Mouse (Mus musculus): Measurements from ENCODE around the gene Slc44a2. TPM values are rescaled to one million over a fixed set of nuclear protein-coding genes. Genes with fewer than 3 reads are reported as not detected.

The Slc44a2 gene
- total RNA-seq, 1 experiment from 2014 or later: 46.3 TPM

DNA sequence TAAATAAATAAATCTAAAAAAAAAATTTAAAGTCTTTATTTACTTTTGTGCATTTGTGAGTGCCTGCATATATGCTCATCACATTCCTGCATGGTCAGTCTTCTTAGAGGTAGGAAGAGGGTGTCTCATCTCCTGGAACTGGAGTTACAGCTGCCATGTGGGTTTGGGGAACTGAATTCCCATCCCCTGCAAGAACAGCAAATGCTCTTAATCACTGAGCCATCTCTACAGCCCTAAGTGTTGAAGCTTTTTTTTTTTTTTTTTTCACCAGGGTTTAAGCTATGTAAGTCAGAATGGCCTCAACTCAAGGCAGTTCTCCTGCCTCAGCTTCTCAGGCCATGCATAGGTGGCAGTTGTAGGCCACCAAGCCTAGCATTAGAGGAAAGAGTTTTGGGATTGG is 14.2 kb downstream of the Slc44a2 start:
- no peak for DNase-seq

DNA sequence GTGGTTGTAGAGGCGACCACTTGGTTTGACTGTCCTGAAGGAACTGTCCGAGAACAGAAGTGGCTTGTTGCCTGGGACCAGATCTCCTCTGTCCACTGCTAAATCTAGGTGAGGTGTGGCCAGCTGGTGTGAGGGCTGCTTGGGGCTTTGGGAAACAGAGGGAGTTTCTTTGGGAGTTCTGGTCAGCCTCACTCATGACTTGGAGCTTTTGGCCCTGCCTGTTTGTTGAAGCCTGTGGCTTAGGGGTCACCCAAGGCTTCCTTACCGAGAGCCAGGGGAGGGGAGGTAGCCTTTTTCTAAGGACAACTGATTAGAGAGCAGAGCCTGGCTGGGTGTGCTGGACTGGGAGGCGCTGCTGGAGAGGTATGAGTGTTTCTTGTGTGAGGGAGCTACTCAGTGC is 14.9 kb downstream of the Slc44a2 start:
- DNase-seq: no peak

DNA sequence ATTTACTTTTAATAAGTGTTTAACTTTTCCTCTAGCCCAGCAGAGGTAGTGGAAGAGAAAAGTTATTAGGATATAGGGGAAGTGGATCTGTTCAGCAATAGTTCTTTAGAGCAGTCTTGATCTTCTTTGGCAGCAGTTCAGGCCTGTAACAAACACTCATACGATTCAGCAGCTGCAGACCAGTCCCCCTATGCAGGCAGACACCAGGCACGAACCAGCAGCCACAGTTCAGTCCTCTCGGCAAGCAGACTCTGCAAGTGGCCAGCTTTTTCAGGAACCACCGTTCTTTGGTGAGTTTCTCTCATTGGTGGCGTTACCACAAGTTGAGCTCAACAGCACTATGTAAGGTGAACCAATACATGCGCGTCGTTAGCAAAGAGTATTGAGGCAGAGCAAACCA is 16.0 kb downstream of the Slc44a2 start:
- no peak for DNase-seq

DNA sequence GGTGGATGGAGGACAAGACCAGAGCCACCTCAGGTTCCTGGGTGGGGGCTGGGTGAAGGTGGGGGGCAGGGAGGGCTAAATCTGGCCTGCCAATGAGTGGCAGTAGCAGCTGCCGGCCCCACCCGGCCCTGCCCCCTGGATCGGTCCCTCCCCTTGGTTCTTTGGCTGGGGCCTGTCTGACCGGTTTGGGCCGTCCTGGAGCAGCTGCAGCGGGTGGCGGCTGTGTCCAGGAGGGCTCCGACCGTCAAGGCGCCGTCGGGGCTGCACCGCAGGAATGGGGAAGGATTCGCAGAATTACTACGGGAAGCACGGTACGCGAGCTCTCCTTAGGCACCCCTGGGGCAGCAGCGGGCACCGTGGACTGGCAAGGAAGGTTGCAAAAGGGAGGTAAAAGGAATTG is 17.2 kb downstream of the Slc44a2 start:
- no peak for DNase-seq

DNA sequence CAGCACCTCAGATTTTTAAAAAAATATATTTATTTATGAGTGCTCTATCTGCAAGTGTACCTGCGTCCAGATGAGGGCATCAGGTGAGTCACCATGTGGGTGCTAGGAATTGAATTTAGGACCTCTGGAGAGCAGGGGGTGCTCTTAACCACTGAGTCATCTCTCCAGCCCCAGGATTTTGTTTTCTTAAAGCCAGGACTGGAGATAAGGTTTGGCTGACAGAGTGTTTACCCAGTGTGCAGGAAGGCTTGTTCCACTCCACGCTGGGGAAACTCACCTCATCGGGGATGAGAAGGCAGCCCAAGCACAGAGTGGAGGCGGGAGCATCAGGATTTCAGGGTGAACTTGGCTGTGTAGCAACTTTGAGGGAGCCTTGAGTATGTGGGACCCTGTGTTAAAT is 19.9 kb downstream of the Slc44a2 start:
- no peak for DNase-seq

DNA sequence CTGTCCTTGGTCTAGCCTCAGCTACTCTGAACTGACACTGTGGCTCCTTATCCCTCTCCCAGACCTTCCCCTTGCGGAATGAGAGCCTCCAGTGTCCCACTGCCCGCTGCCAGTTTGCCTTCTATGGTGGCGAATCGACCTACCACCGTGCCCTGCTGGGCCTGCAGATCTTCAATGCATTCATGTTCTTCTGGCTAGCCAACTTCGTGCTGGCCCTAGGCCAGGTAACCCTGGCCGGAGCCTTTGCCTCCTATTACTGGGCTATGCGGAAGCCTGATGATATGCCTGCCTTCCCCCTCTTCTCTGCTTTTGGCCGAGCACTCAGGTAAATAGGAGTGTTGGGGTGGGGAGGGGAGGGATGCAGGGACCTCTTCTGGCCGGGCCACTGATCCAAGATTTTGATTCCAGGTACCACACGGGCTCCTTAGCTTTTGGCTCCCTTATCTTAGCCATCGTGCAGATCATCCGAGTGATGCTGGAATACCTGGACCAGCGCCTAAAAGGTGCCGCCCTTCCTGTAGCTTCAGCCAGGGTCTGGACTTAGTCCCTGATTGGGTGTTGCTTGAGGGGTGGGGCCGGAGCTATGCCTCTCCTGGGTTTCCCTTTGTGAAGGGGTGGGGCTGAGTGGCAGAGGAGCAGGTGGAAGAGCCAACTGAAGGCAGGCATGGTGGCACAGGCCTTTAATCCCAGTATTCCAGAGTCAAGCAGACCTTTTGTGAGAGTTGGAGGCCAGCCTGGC is 26.3 kb downstream of the Slc44a2 start:
- no peak for DNase-seq

DNA sequence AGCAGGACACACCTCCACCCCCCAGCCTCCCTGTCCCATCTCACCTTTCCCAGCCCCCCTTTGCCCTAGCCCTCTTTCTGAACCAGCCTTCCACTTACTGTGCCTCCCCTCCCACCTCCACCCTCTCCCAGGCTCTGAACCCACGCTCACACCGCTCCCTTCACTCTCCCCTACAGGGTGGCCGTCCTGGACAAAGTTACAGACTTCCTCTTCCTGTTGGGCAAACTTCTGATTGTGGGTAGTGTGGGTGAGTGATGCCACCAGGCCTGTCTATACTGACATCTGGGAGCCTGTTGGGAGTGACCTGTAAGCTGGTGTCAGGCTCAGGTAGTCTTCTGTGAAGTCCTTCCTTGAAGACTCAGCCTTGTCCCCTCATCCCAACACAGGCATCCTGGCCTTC is 27.7 kb downstream of the Slc44a2 start:
- no peak for DNase-seq

DNA sequence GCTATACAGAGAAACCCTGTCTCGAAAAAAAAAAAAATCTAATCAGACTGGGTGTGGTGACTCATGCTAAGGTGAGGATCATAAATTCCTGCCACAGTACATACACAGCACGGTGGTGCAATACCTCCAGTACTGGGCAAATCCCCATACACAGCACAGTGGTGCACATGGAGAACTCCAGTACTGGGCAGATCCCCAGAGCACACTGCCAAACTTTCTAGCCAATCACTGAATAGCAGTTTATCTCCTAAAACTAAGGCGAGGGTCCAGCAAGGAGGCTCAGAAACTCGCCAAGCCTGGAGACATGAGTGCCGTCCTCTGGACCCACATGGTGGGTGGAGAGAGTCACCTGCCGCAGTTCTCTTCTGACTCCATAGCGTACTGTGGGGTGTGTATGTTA is 30.7 kb downstream of the Slc44a2 start:
- no peak for DNase-seq

DNA sequence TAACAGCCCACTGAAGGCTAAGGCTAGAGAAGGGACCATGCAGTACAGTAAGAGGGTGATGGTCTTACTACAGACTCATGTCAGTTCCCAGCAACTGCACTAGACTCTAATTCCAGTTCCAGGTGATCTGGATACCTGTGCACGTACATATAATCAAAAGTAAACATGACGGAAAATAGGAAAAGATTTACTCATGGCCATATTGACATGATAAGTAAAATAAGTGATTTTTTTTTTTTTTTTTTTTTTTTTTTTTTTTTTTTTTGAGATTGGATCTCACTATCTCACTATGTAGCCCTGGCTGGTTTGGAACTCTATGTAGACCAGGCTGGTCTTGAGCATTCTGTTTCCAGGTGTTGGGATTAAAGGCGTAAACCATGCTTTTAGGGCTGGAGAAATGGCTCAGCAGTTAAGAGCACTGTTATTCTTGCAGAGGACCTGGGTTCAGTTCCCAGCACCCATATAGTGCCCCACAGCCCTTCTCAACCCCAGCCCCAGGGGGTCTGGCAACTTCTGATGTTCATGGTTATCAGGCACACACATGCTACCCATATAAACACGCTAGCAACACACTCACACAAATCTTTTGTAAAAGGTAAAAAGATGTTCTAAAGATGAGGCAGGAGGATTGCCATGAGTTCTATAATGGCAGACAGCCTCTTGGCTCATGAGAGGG is 31.3 kb downstream of the Slc44a2 start:
- no peak for DNase-seq

DNA sequence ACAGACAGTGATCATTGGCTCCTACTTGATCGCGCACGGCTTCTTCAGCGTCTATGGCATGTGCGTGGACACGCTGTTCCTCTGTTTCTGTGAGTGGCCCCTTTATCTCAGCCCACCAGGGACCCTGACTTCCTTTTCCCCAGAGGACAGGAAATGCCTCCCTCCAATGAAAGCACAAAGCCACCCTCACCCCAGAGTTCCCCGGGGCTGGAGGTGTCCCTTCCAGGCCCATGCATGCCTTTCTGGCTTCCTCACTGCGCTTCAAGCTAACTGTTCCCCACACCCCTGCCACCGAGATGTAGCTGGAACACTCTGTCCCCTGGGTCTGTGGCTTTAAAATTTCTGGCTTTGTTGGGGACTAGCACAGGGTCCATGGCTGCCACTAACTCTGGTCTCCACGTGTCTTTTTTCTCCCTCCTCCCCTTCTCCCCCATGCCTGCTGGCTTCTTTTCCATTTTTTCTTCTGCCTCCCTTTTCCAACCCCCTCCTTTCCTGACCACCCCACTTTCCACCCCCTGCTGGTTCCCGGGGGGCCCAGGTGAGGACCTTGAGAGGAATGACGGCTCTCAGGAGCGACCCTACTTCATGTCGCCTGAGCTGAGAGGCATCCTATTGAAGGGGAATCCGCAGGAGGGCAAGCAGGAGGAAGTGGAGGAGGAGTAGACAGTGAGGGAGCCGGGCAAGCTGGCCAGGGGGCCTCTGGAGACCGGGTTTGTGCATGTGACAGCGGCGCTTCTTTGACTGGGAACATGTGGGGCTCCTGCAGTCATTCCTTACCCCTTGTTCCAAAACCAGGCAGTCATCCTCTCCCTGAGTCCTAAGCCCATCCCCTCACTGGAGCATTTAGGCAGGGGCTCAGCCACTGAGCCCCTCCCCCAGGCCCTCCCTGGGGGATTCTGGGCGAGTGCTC is 32.2 kb downstream of the Slc44a2 start:
- no peak for DNase-seq

DNA sequence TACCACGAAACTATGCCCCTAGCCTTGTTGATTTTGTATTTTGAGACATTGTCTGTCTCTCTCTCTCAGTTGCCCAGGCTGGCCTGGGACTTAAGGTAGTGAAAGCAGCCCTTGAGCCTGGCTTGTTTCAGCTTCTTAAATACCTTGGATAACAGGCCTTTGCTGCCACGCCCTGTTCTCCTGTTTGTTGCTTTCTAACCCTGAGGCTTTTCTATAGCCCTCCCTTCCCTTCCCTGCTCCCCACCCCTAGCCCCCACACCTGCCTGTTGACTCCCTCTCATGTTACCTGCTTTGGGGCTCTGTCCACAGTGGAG is 32.8 kb downstream of the Slc44a2 start:
- no peak for DNase-seq

DNA sequence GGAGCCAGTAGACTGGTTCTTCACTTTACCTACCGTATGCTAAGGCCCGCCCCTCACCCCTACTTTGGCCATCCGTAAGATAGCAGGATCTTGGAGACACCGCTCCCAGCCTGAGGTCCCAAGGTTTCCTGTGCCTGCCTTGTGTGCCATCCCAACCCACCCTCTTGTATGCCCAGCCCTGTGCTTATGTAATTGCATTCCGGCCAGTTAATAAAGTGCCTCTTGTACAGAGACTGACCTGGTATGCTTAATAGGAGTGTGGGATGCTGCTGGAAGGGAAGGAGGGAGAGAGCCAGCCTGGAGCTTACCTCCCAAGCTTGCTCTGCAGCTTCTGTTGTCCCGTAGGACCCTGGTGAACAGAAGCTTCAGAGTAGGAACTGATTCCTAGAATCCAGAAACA is 34.3 kb downstream of the Slc44a2 start:
- no peak for DNase-seq

DNA sequence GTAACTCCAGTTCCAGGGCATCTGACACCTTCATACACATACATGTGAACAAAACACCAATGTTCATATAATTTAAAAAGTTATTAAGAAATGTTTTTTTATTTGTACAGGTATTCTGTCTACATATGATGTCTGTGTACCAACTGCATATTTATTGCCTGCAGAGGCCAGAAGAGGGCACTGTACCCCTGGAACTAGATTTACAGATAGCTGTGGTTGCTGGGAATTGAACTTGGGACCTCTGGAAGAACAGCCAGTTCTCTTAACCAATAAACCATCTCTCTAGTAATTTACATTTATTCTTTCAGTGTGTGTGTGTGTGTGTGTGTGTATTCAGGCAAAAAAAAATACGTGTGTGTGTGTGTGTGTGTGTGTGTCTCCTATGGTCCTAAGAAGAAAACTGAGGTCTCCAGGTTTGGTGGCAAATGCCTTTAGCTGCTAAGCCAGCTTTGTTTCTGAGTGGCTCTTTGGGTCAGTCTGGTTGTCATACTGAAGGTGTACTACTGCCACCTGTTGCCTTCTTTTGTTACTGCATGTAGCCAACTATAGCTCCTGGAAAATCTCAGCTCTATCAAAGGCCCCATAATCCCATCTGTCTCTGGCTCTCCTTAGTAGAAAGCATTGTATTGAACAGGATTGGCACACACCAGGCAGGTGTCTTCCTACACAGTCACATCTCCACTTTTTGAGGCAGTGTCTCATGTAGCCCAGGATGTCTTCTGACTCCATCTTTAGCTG is 36.7 kb downstream of the Slc44a2 start:
- DNase-seq: peak; percentile 30

DNA sequence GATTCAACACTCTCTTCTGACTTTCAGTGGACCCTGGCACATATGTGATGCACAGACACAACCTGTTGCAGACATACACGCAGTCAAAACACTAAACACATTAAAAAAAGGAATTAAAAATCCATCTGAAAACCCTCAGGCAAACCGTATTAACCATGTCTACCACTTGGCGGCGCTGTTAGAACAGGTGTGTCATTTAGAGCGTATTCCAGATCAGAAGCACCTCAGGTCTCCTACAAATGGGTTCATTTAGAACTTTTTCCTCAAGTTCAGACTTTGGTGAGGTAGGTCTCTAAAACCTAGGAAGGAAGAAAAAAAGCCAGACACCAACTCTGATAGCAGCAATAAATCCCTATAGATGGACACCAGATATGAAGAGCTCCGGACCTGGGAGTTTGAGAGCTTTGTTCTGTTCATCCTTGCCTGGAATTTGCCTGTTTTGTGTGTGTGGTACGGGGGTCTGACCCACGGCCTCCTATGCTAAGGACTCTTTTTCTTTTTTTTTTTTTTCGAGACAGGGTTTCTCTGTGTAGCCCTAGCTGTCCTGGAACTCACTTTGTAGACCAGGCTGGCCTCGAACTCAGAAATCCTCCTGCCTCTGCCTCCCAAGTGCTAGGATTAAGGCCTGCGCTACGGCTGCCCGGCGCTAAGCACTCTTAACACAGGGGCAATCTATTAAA is 46.2 kb downstream of the Slc44a2 start:
- DNase-seq: peak; percentile 66

DNA sequence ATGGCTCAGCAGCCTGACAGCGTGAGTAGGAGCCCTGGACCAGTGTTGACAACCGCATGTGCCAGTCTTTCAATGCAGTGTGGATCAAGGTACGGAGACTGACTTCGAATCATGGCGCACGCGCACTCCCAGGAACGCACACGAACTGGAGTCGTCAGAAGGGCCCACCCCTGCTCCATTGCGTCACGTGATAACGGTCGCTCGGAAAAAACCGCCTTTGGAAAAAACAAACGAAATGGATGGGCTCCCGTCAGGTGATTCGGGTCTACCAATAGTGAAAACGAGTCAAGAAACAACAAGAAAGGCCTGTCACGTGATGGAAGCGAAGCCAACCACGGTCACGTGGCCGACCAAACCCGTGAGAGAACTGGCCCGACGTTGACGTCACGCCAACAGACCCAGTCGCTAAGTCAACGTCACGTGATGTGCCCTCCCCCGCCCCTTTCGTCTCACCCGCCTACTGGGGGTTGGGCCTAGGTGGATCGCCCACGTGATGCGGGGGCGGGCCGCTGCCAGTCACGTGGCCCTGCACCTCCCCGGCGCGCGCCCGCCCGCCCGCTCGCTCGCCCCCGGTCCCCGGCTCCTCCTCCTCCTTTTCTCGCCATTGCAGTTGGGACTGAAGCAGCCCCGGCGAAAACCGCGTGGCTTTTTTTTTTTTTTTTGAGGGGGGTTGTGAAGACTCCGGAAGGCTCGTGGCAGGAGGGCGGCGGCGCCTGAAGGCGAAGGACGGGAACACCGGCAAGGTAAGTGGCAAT is 47.0 kb downstream of the Slc44a2 start, which contains the start of gene Ilf3:
Gene Ilf3 (plus strand): TSS at position 515 of the 755 bp plus-strand sequence.
- peak; percentile 100 for DNase-seq

DNA sequence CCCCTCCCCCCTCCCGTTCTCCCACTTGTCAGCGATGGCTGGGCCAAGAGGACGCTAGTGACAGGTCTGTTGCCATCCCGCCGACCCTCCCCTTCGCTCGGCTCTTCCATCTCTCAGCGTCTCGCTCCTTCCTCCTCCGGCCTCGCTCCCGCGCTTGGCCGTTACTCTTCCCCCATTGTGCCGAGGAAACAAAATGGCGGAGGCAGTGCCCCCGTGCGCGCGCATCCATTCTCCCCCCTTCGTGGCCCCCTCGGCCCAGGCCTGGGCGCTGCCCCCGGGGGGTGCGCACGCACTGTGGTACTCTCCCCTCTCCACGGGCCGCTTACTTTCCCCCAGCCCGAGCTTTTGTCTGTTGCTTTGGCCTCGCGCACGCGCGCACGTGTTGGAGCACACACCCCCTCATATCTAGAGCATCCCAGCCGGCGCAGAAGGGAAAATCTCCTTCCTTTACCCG is 47.7 kb downstream of the Slc44a2 start:
- DNase-seq: peak; percentile 66

DNA sequence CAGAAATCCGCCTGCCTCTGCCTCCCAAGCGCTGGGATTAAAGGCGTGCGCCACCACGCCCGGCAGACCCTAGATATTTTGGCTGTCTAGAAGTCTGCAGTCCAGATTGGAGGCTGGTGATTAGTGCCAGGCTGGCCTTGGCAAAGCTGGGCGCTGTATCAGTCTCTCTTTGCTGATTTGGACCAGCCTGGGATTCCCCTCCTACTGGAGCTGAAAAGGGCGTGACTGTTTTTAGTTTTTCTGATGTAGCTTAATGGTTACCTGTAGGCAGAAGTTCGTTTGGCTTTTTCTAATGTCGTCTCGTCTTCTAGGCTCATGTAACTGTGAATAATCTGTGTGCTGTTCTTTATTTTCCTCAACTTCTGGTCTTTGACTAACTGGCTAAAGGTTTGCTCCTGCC is 48.6 kb downstream of the Slc44a2 start:
- no peak for DNase-seq

DNA sequence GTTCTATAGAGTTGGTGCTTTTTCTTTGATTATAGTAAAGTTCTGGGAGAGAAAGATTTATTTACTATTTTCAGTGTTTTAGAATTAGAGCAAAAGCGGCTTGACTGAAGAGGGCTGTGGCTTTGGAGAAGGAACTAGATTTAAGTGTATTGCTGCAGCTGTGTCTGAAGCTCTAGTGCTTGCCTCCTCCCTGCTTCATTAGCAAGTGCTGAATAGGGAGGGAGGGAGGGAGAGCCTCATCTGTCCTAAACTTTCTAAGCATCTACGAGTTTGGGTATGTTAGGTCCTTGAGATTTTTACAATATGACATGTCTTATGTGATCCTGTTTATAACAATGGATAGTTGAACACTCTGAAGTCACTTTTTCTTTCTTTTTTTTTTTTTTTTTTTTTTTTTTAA is 50.4 kb downstream of the Slc44a2 start:
- DNase-seq: no peak

DNA sequence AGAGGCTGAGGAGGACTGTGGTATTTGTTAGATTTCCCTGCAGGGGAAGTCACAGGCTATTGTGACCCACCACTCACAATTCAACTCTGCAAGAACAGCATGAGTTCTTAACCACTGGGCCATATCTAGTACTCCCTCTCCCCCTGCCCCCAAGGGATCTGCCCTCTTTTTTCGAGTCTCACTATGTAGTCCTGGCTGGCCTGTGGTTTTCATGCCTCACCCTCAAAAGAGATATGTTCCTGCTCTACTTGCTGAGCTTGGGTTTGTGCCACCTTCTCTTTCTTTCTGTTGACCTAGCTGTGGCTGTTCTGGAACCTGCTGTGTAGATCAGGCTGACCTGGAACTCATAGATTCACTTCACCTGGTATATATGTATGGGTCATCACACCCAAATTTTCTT is 52.0 kb downstream of the Slc44a2 start:
- no peak for DNase-seq

DNA sequence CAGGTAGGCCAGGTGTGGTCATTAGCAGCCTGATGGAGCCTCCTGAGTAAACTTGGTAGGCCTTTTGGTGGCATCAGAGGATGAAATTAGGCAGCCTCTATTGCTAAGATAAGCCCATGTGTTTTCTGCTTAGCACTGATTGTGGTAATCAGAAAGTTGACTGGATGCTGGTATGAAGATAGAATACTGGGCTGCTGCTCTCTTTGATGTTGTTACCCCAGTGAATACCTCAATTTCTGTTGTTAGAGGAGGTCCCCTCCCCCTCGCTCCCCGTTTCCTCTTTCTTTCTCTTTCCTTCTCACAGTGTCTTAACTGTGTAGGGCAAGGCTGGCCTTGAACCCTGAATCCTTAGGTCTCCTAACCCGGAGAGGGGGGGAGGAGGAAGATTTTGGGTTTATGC is 58.7 kb downstream of the Slc44a2 start:
- no peak for DNase-seq

DNA sequence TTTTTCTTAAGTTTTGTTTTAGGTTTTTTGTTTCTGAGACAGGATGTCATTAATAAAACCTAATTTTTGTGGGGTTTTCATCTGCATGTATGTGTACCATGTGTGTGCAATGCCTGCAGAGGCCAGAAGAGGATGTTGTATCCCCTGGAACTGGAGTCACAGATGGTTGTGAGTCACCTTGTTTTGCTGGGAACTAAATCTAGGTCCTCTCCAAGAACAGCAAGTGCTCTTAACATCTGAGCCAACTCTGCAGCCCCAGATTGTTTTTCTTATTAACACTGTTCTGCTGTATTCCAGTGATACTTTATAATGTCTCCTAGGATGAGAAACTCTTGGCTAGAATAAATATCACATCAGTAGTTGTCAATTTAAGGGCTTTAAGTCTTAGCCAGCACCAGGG is 60.4 kb downstream of the Slc44a2 start:
- no peak for DNase-seq
